Mouse (Mus musculus): ENCODE data around the gene Rapgef4. TPM values are rescaled to one million over a fixed set of nuclear protein-coding genes. Genes with fewer than 3 reads are reported as not detected.

The Rapgef4 gene
- polyA plus RNA-seq, 1 experiment: 0.08 TPM

DNA sequence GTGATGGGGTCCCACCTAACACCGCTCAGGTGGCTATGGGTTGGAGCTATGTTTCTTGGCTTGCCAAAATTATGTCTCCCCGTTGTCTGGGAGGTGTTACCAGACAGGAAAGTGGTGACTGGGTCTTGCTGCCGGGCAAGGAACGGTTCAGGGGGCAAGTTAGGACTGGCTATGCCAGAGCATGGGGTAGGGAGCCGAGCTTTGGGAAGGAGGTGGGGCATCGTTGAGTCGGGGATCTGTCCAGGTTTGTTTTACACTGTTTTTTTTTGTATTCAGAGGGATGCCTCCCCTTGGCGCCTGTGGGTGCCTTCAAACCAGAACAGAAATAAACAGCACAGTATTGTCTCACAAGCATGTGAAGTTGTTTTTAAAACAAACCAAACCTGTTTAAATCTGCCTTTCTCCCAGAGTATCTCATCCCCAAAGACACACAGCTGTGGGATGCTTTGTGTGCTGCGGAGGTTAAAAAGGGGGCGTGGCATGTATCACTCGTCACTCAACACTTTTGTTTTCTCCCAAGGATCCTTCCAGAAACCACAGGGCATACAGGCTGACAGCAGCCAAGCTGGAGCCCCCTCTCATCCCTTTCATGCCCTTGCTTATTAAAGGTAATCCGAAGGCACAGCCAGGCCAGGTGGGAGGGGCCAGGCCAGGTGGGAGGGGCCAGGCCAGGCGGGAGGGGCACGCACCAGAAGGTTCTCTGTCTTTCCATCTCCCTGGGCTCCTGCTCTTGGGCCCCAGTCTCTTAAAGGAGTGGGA is 260.9 kb downstream of the Rapgef4 start:
- Histone ChIP-seq H3K79me3 (ENCODE audit: low read depth) (no peaks in the 10 kb centered on the region), H3K4me3 (ENCODE audit: insufficient read depth, poor library complexity, severe bottlenecking) (no peak overlapping the region), H3K36me3 (ENCODE audit: control insufficient read depth, insufficient read depth) (no peaks in the 10 kb centered on the region), H3K27me3 (ENCODE audit: control insufficient read depth, insufficient read depth, insufficient read length) (no peaks in the 10 kb centered on the region), H3K79me2 (ENCODE audit: control insufficient read depth, insufficient read depth) (no peaks in the 10 kb centered on the region), H3ac (ENCODE audit: control insufficient read depth, insufficient read length, low read depth) (no peak overlapping the region)
- TF ChIP-seq MYOG (IDR thresholded peaks at IDR 0.05; ENCODE audit: control insufficient read depth, extremely low read depth, insufficient read length) (no peak), MAX (IDR thresholded peaks at IDR 0.05) (no peak), MYOD1 (IDR thresholded peaks at IDR 0.05; ENCODE audit: control insufficient read depth, insufficient read length, low read depth) (no peak), CEBPB (IDR thresholded peaks at IDR 0.05; ENCODE audit: low read depth) (no peak), FOSL1 (IDR thresholded peaks at IDR 0.05; ENCODE audit: insufficient read depth, low read length, poor library complexity, severe bottlenecking) (no peak), USF1 (IDR thresholded peaks at IDR 0.05; ENCODE audit: low read depth) (no peak), CTCF (IDR thresholded peaks at IDR 0.05; ENCODE audit: control insufficient read depth, insufficient read depth, insufficient read length) (no peak)

DNA sequence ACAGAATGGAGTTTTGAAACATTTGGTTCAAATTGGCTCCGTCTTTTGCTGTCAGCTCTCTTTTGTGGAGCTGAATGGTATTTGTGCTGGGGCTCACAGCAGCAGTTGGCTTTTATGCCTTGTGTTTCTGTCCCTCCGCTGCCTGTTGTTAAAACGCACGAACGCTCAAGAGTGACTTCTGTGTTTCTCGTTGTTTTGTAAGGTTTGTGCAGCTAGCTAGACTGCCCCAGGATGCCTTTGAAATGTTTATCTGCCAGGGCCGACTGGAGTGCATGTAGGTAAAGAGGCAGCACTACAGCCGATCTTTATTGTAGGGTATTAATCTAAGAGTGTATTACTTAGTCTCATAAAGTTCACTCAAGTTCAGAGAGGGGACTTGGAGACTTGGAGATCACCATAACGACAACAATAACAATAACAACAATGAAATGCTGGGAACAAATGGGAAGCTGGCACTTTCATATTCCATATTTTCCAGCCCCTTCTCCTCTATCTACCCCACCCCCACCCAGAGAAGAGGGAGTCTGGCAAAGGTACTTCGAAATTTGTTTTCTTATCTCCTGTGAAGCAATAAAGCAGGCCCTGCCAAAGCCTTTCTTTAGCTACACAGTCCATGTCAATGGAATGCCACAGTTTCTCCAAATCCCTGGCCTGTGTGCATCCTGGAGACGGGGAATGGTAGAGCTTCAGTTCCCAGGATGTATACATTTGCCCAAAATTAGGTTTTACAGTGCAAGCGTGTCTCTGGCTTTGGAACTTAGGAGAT is 262.1 kb downstream of the Rapgef4 start:
- H3K79me3 ChIP-seq (ENCODE audit: low read depth): no peaks in the 10 kb centered on the region
- TF ChIP-seq FOSL1 (IDR thresholded peaks at IDR 0.05; ENCODE audit: insufficient read depth, low read length, poor library complexity, severe bottlenecking): no peak
- TF ChIP-seq MYOD1 (IDR thresholded peaks at IDR 0.05; ENCODE audit: control insufficient read depth, insufficient read length, low read depth): no peak
- TF ChIP-seq MYOG (IDR thresholded peaks at IDR 0.05; ENCODE audit: control insufficient read depth, extremely low read depth, insufficient read length): no peak
- no peak for TF ChIP-seq CTCF (IDR thresholded peaks at IDR 0.05; ENCODE audit: control insufficient read depth, insufficient read depth, insufficient read length)
- no peak for TF ChIP-seq MAX (IDR thresholded peaks at IDR 0.05)
- no peak for TF ChIP-seq USF1 (IDR thresholded peaks at IDR 0.05; ENCODE audit: low read depth)
- no peak for TF ChIP-seq CEBPB (IDR thresholded peaks at IDR 0.05; ENCODE audit: low read depth)
- H3K79me2 ChIP-seq (ENCODE audit: control insufficient read depth, insufficient read depth): no peaks in the 10 kb centered on the region
- H3K36me3 ChIP-seq (ENCODE audit: control insufficient read depth, insufficient read depth): no peaks in the 10 kb centered on the region
- H3K27me3 ChIP-seq (ENCODE audit: control insufficient read depth, insufficient read depth, insufficient read length): no peaks in the 10 kb centered on the region
- H3K4me3 ChIP-seq (ENCODE audit: insufficient read depth, poor library complexity, severe bottlenecking): no peak overlapping the region
- no peak overlapping the region for H3ac ChIP-seq (ENCODE audit: control insufficient read depth, insufficient read length, low read depth)

DNA sequence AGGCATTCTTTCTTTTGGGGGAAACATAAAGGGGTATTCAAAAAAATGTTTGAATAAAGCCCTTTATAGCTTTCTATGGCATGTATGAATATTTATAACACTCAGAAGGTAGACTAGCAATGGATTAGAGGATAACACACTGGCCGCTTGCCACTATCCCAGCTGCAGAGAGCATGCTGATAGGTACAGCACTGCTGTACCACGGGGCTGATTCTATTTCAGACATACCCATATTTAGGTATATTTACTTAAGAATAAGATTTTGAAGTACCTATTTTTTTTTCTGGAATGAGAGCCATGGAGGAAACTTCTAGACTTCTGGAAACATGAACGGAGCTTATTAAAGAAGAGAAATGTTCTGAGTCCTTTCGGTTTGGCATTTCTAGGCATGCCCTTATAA is 264.6 kb downstream of the Rapgef4 start:
- Histone ChIP-seq H3K79me3 (ENCODE audit: low read depth) (no peaks in the 10 kb centered on the region), H3K4me3 (ENCODE audit: insufficient read depth, poor library complexity, severe bottlenecking) (no peak overlapping the region), H3ac (ENCODE audit: control insufficient read depth, insufficient read length, low read depth) (no peak overlapping the region), H3K79me2 (ENCODE audit: control insufficient read depth, insufficient read depth) (no peaks in the 10 kb centered on the region), H3K27me3 (ENCODE audit: control insufficient read depth, insufficient read depth, insufficient read length) (no peaks in the 10 kb centered on the region), H3K36me3 (ENCODE audit: control insufficient read depth, insufficient read depth) (no peaks in the 10 kb centered on the region)
- TF ChIP-seq USF1 (IDR thresholded peaks at IDR 0.05; ENCODE audit: low read depth) (no peak), FOSL1 (IDR thresholded peaks at IDR 0.05; ENCODE audit: insufficient read depth, low read length, poor library complexity, severe bottlenecking) (no peak), MYOG (IDR thresholded peaks at IDR 0.05; ENCODE audit: control insufficient read depth, extremely low read depth, insufficient read length) (no peak), CEBPB (IDR thresholded peaks at IDR 0.05; ENCODE audit: low read depth) (no peak), CTCF (IDR thresholded peaks at IDR 0.05; ENCODE audit: control insufficient read depth, insufficient read depth, insufficient read length) (no peak), MYOD1 (IDR thresholded peaks at IDR 0.05; ENCODE audit: control insufficient read depth, insufficient read length, low read depth) (no peak), MAX (IDR thresholded peaks at IDR 0.05) (no peak)

DNA sequence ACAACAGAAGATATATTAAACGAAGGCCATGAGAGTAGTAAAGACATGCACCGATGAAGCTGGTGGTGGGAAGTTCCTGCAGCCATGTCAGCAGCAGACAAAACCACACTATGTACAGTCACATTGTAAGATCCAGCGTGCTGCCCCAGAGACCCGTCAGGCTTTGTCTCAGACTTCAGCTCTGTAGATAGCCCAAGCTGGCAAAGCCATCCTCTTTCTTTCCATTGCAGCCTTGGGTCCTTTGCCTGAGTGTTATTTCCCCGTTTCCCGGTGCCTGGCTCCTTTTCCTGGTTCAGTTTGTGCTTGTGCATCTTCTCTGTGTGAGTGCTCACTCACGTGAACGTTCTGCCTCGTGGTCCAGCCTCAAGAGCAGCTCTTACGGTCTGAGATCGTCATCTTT is 265.3 kb downstream of the Rapgef4 start:
- Histone ChIP-seq H3K4me3 (ENCODE audit: insufficient read depth, poor library complexity, severe bottlenecking) (no peak overlapping the region), H3ac (ENCODE audit: control insufficient read depth, insufficient read length, low read depth) (no peak overlapping the region), H3K79me2 (ENCODE audit: control insufficient read depth, insufficient read depth) (no peaks in the 10 kb centered on the region), H3K36me3 (ENCODE audit: control insufficient read depth, insufficient read depth) (no peaks in the 10 kb centered on the region), H3K27me3 (ENCODE audit: control insufficient read depth, insufficient read depth, insufficient read length) (no peaks in the 10 kb centered on the region), H3K79me3 (ENCODE audit: low read depth) (no peaks in the 10 kb centered on the region)
- TF ChIP-seq CTCF (IDR thresholded peaks at IDR 0.05; ENCODE audit: control insufficient read depth, insufficient read depth, insufficient read length): no peak
- TF ChIP-seq MYOD1 (IDR thresholded peaks at IDR 0.05; ENCODE audit: control insufficient read depth, insufficient read length, low read depth): no peak
- no peak for TF ChIP-seq USF1 (IDR thresholded peaks at IDR 0.05; ENCODE audit: low read depth)
- no peak for TF ChIP-seq CEBPB (IDR thresholded peaks at IDR 0.05; ENCODE audit: low read depth)
- TF ChIP-seq FOSL1 (IDR thresholded peaks at IDR 0.05; ENCODE audit: insufficient read depth, low read length, poor library complexity, severe bottlenecking): no peak

DNA sequence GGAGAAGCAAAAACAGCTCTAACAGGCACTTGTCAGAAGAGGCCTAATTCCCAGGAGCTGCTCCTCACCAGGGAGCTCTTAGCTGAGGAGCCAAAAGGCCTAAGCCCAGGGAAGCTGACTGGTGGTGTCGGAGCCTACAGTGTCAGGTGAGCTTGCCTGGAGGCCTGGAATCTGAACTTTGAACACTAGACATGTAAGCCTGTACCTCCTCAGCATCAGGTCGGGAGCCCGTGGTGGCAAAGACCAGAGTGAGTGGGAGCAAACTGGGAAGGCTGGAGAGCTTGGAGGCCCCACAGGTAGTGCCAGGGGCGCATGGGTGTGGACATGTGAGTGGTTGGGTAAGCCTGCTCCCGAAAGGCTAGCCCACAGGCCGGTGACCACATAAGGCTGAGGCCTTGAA is 266.8 kb downstream of the Rapgef4 start:
- Histone ChIP-seq H3K4me3 (ENCODE audit: insufficient read depth, poor library complexity, severe bottlenecking) (no peak overlapping the region), H3K36me3 (ENCODE audit: control insufficient read depth, insufficient read depth) (no peaks in the 10 kb centered on the region), H3K79me2 (ENCODE audit: control insufficient read depth, insufficient read depth) (no peaks in the 10 kb centered on the region), H3K27me3 (ENCODE audit: control insufficient read depth, insufficient read depth, insufficient read length) (no peaks in the 10 kb centered on the region), H3K79me3 (ENCODE audit: low read depth) (no peaks in the 10 kb centered on the region), H3ac (ENCODE audit: control insufficient read depth, insufficient read length, low read depth) (no peak overlapping the region)
- TF ChIP-seq CEBPB (IDR thresholded peaks at IDR 0.05; ENCODE audit: low read depth) (no peak), USF1 (IDR thresholded peaks at IDR 0.05; ENCODE audit: low read depth) (no peak), FOSL1 (IDR thresholded peaks at IDR 0.05; ENCODE audit: insufficient read depth, low read length, poor library complexity, severe bottlenecking) (no peak), MAX (IDR thresholded peaks at IDR 0.05) (no peak), MYOD1 (IDR thresholded peaks at IDR 0.05; ENCODE audit: control insufficient read depth, insufficient read length, low read depth) (no peak), CTCF (IDR thresholded peaks at IDR 0.05; ENCODE audit: control insufficient read depth, insufficient read depth, insufficient read length) (no peak), MYOG (IDR thresholded peaks at IDR 0.05; ENCODE audit: control insufficient read depth, extremely low read depth, insufficient read length) (no peak)
